Mouse (Mus musculus) megakaryocyte progenitor cell, adult 5-6 weeks (primary cell): ENCODE results near the gene Akap4. TPM values are rescaled to one million over a fixed set of nuclear protein-coding genes. Genes with fewer than 3 reads are reported as not detected.

Source experiments
- ATAC-seq: replicated peaks from 2 replicates; pipeline ENCODE4 v1.8.0; 2016; ENCODE audit warnings: mild to moderate bottlenecking, moderate TSS enrichment, inconsistent platforms; ENCODE audit not compliant: poor library complexity
- total RNA-seq, 2 experiments: library from RNA; stranded (forward) in 1 of 2; stranded (reverse) in 1 of 2; fragments of 157-497, 149-512 nt in 1 of 2; fragments of 200-1000 nt in 1 of 2; gene quantifications; 2 replicates each; pipeline versions ENCODE4 v1.2.3 to v1.2.4; 2015 to 2017

Akap4 gene
- not detected in 2 replicates for total RNA-seq (2015)
- not detected in 2 replicates for total RNA-seq (2017)

DNA sequence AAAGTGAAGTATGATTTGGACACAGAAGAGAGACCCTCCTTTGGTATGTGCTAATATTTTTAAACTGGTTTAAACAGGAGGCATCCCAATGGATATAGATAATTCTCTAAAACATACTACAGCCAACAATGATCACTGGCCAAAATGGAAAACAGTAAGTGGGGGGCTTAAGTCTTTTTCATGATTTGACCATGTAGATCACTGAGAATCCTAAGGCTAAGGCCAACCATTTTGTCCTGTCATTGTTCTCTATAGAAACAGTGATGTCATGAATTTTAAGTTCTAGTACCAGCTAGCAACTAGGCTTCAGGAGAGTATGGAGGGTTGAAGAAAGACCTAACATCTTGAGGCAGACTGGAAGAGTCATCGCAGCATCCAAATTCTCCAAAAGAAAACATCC is at the start of gene Akap4:
Gene Akap4, plus strand, starts transcription at position 301 of the 400 bp plus-strand sequence.
- no peak for ATAC-seq

- no peak for ATAC-seq
These were observed 25.8 kb upstream of the Akap4 start, which contains the start of gene Ccnb3 for GRCm38 (mm10) chrX:7041519-7041918. Gene Ccnb3 (minus strand): TSS chrX:7041619.

- no peak for ATAC-seq
These were observed 10.3 kb upstream of the Akap4 start for GRCm38 (mm10) chrX:7057056-7057455.

DNA sequence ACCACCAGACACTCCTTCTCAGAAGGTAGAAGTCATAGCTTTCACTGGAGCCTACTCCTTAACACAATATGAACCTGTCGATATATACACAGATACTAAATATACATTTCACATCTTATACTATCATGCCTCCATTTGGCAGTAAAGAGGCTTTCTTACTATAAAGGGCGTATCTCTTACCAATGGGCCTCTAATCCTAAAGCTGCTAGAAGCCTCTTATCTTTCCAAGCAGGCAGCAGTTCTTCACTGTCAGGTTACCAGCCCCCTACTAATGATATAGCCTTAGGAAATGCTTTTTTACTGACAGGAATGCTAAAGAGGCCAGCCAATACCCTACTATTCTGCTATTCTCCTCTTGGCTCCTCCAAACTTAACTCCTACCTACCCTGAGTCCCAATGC is 9.7 kb upstream of the Akap4 start:
- peak; percentile 80 for ATAC-seq

- no peak for ATAC-seq
These were observed 3.2 kb upstream of the Akap4 start for GRCm38 (mm10) chrX:7064109-7064508.

DNA sequence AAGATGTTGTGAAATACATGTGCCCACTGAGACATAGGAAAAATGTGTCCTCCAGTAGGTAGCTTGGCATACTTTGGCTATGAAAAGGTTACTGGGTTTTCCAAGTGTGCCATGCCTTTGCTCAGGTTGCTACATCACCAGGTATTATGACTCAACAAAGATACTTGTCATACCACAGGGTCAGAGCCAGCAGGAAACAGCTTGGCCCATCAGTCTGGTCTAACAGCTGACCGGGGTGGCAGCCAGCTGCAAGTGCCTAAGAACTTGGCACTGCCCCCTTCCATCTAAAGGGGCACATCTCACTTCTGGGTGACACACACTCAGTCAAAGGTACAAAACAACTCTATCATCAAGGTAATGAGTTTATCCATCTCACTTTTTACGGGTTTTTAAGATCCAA is 683 bp downstream of the Akap4 start:
- no peak for ATAC-seq

GRCm38 (mm10) chrX:7079820-7080429 is 12.6 kb downstream of the Akap4 start:
- ATAC-seq, result no peak

DNA sequence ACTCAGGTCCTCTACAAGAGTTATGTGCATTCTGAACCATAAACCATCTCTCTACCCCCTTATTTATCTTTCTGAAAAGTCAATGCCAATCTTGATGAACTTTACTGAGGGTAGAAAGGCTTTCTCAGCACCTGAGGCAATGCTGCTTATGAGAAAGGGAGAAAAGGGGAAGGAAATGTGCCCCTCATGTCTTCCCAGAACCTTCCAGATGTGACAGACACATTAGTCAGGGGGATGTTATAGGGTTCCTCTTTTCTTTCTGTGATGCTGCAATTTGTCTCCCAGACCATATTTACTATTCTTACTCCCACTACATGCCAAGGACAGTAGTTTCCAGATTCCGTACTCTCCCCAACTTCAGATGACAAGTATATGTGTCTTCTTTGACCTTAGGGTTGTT is 18.6 kb downstream of the Akap4 start:
- ATAC-seq, result peak; percentile 69

DNA sequence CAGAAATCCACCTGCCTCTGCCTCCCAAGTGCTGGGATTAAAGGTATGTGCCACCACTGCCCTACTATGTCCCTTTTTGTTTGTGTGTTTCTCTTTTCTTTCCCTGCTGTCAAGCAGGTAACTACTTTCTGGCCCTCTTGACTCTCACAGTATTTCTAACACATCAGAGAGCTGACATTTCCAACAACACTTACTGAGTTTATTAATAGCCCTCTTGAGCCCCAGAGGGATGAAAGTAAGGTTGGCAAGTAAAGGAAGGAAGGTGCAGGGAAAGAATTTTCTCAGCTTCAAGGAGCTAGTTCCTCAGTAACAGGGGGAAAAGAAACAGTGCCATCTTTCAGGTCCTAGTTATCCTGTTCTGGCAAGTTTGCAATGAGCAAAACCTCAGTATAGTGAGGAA is 23.0 kb downstream of the Akap4 start:
- no peak for ATAC-seq

DNA sequence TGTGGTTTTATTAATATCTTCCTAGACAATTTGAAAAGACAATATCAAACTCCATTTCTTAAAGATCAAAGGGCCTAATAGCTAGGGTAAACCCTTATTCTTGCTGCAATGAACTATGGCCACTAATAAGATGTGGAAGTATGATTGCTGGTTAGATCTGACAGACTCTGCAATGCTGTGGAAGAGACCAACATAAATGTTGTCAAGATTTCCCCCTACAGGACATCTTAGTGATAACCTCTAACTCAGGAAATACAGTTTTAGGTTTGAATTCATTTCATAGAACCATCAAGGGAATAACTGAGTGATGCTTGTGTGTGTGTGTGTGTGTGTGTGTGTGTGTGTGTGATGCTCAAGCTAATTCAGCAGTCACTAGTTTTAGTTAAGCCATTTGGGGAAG is 35.0 kb downstream of the Akap4 start:
- no peak for ATAC-seq

DNA sequence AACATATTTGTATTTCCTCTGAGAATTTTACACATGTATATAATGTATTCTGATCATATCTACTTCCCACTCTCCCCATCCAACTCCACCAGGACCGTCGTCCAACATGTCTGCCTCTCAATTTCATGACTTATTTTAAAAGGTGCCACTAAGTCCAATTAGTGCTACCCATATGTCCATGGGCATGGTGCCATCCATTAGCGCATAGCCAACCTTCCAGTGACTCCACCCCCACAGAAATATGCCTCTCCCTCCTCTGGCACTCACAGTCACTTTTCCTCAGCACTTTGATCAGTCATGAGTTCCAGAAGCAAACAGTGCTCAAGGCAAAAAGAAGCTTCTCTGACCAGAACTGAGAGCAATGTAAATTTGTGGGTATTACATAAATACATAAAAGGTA is 47.6 kb downstream of the Akap4 start:
- no peak for ATAC-seq

DNA sequence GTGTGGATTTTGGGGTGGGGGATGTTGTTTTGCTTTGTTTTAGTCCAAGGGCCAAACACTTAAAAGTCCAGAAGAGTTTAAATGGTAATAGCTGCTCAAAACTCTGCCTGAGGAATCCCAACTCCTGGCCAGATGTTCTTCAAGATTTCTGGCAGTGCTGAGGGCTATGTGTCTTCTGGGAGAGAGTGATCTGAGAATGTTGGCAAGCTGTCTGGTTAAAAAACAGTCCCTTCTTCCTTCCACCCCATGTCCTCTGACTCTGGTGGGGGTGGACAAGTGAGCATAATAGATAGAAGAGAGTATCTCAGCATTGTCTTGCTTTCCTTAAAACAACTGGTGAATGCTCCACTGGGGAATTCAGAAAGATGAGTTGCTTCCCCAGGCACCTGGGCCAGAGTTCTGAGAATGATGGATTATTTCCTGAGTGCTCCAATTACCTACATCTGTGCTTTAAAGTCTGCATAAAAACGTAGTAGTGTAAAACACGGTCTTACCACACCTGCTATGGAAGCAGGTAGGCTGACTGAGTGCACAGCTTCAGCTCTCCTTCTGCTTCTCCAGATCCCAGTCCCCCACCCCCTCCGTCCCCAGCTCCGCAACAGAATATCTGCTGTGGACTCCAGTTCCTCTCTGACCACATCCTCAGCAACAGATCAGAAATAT is 54.4 kb downstream of the Akap4 start:
- ATAC-seq, result no peak

Other genes with a start within 250 kb of the Akap4 start
- gene Ccnb3, start 25.9 kb upstream of the Akap4 start, total RNA-seq (2015), result 0.10 TPM in 1 of 2 replicates, not detected in the other
- gene Ccnb3, start 25.9 kb upstream of the Akap4 start, total RNA-seq (2017), result not detected in 2 replicates